Mouse (Mus musculus): ENCODE measurements around the gene Mcoln1. TPM values are rescaled to one million over a fixed set of nuclear protein-coding genes. Genes with fewer than 3 reads are reported as not detected.

Gene Mcoln1
- polyA plus RNA-seq, 1 experiment from 2014 or later: 36.8 TPM

DNA sequence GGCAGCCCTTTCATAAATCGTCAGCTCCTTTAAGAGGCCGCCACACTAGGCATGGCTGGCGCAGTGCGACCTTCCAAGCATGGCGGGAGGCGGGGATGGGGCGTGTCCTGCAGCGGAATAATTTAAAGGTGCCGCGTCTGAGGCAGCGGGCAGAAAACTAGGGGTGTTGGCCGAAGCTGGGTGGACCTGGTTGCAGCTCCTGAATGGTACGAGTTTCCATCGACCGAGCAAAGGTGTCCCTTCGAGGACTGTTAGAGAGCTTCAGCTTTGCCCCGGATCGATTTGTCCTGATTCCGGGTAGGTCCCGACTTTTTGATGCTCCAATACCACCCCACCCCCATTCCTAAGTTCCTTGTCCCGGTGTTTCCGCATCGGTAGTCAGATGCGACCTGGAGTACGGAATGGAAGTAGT lies 15.0 kb downstream of the Mcoln1 start, which contains the start of gene Pnpla6:
Pnpla6 (plus strand) TSS at position 125 of the 412 bp plus-strand sequence.
- H3K4me2 ChIP-seq (replicated peaks; ENCODE audit: low read depth, low read length): peak within 1 kb of the TSS; percentile 84
- H3K9ac ChIP-seq (ENCODE audit: low read depth, low read length): peak within 1 kb of the TSS; percentile 48
- 0 out of 2 replicates have a peak, but pooled peaks cover 2% of the 10 kb centered on the region for H3K4me1 ChIP-seq (replicated peaks; ENCODE audit: control insufficient read depth, insufficient read depth, low read length)
- peak within 1 kb of the TSS; percentile 49 for H3K4me3 ChIP-seq (ENCODE audit: low read depth, low read length)
- H3K27me3 ChIP-seq (ENCODE audit: control insufficient read depth, insufficient read depth, low read length): no peaks in the 10 kb centered on the region
- no peaks in the 10 kb centered on the region for H3K9me3 ChIP-seq (ENCODE audit: control insufficient read depth, low read length)
- DNase-seq (ENCODE audit: low spot score) (peak; percentile 88), ATAC-seq (ENCODE audit: low FRiP score) (peak; percentile 73)
- WGBS: under 1% methylated on average over 25 of the region's 25 CpGs
- 0 out of 2 replicates have a peak, but pooled peaks cover 3% of the 10 kb centered on the region for H3K36me3 ChIP-seq (ENCODE audit: control insufficient read depth, insufficient read depth, low read length)
- peak within 1 kb of the TSS; percentile 19; the same call in 1 of the 2 replicates for H3K27ac ChIP-seq (ENCODE audit: low read depth, low read length)

DNA sequence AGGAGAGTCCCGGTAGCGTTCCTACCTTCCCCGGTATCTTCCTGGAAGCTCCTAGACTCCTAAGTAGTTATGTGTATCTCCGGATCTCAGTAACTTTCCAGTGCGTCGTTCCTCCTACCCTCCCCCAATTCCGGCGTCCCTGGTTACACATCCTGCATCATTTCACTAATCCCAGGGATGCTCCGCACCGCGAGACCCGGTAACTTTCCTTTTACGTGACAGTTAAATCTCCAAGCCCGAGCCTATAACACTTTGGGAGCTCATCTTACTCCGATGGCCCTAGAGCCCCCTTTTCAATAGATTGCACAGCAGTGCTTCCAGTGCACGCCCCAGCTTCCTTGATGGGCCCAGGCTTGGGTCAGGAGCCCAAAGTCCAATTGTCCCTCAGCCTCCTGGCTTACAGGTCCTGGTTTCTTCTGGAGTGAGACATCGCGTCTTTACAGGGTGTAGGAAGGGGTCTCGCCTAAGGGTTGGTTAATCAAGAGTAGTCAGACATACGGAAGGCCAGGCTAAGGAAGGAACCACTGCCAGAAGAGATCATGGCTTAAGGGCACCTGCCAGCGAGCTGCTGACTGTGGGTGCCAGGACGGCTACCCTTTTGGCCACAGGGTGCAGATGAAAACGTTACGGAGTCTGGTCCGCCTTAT lies 15.6 kb downstream of the Mcoln1 start:
- under 1% methylated on average over 25 of the region's 25 CpGs for WGBS
- DNase-seq (ENCODE audit: low spot score) (peak; percentile 61), ATAC-seq (ENCODE audit: low FRiP score) (peak; percentile 16; the same call in 1 of the 2 replicates)
- Histone ChIP-seq H3K36me3 (ENCODE audit: control insufficient read depth, insufficient read depth, low read length) (0 out of 2 replicates have a peak, but pooled peaks cover 3% of the 10 kb centered on the region), H3K27me3 (ENCODE audit: control insufficient read depth, insufficient read depth, low read length) (no peaks in the 10 kb centered on the region), H3K4me1 (replicated peaks; ENCODE audit: control insufficient read depth, insufficient read depth, low read length) (0 out of 2 replicates have a peak, but pooled peaks cover 2% of the 10 kb centered on the region), H3K9ac (ENCODE audit: low read depth, low read length) (peak overlapping the region; percentile 48), H3K27ac (ENCODE audit: low read depth, low read length) (peak overlapping the region; percentile 10; the same call in 1 of the 2 replicates), H3K4me2 (replicated peaks; ENCODE audit: low read depth, low read length) (peak overlapping the region; percentile 84), H3K4me3 (ENCODE audit: low read depth, low read length) (peak overlapping the region; percentile 49), H3K9me3 (ENCODE audit: control insufficient read depth, low read length) (no peaks in the 10 kb centered on the region)

DNA sequence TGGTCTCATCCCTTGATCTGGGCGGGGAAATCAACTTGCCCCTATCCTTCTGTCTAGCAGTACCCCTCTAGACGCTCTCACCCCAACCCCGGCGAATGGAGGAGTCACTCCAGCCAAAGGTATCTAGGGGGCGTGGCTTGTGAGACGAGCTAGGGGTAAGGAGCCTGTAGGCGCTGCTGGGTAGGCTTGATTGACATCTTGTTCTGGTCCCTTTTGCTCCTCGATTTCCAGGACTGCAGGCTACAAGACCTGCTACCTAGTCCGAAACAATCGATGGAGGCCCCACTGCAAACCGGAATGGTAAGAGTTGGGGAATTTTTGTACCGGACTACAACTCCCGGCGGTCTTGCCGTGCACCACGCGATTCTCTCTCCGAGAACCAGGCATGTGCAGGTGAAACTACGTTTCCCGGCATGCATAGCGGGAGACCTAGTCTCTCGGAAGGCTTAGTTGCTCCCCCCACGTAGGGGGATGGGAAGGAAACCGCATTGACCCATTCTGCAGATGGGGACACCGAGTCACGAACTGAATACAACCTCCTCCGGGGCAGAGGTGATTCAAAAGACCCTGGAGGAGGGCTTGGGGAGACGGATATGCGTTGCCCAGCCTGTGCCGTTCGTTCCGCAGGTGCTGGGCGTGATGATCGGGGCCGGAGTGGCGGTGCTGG lies 16.3 kb downstream of the Mcoln1 start:
- 0 out of 2 replicates have a peak, but pooled peaks cover 3% of the 10 kb centered on the region for H3K36me3 ChIP-seq (ENCODE audit: control insufficient read depth, insufficient read depth, low read length)
- peak; percentile 93 for DNase-seq (ENCODE audit: low spot score)
- H3K9ac ChIP-seq (ENCODE audit: low read depth, low read length): peak overlapping the region; percentile 48
- WGBS: 1% methylated on average over 36 of the region's 36 CpGs
- peak; percentile 90 for ATAC-seq (ENCODE audit: low FRiP score)
- peak overlapping the region; percentile 49 for H3K4me3 ChIP-seq (ENCODE audit: low read depth, low read length)
- no peaks in the 10 kb centered on the region for H3K27me3 ChIP-seq (ENCODE audit: control insufficient read depth, insufficient read depth, low read length)
- H3K4me2 ChIP-seq (replicated peaks; ENCODE audit: low read depth, low read length): peak overlapping the region; percentile 84
- H3K4me1 ChIP-seq (replicated peaks; ENCODE audit: control insufficient read depth, insufficient read depth, low read length): 0 out of 2 replicates have a peak, but pooled peaks cover 2% of the 10 kb centered on the region
- H3K9me3 ChIP-seq (ENCODE audit: control insufficient read depth, low read length): no peaks in the 10 kb centered on the region
- no peak overlapping the region for H3K27ac ChIP-seq (ENCODE audit: low read depth, low read length)

DNA sequence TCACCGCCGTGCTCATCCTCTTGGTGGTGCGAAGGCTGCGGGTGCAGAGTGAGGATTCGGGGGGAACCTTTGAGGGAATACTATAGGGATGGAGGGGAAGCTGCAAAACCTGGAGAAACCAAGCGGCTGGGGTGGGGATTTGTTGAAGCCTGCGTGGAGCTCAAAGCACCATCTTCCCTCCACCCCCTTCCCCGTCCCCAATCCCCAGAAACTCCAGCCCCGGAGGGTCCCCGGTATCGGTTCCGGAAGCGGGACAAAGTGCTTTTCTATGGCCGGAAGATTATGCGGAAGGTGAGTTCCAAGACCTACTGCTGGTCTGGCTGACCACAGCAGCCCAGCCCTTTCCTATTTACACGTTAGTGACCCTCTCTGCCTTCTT lies 16.8 kb downstream of the Mcoln1 start:
- Histone ChIP-seq H3K4me1 (replicated peaks; ENCODE audit: control insufficient read depth, insufficient read depth, low read length) (0 out of 2 replicates have a peak, but pooled peaks cover 2% of the 10 kb centered on the region), H3K9ac (ENCODE audit: low read depth, low read length) (peak overlapping the region; percentile 48; the same call in 1 of the 2 replicates), H3K9me3 (ENCODE audit: control insufficient read depth, low read length) (no peaks in the 10 kb centered on the region), H3K36me3 (ENCODE audit: control insufficient read depth, insufficient read depth, low read length) (0 out of 2 replicates have a peak, but pooled peaks cover 1% of the 10 kb centered on the region), H3K4me3 (ENCODE audit: low read depth, low read length) (peak overlapping the region; percentile 49), H3K27me3 (ENCODE audit: control insufficient read depth, insufficient read depth, low read length) (no peaks in the 10 kb centered on the region), H3K4me2 (replicated peaks; ENCODE audit: low read depth, low read length) (peak overlapping the region; percentile 84), H3K27ac (ENCODE audit: low read depth, low read length) (no peak overlapping the region)
- 8% methylated on average over 16 of the region's 16 CpGs for WGBS
- no peak for DNase-seq (ENCODE audit: low spot score)
- ATAC-seq (ENCODE audit: low FRiP score): 0 out of 2 replicates have a peak, but pooled peaks have one; percentile 0

DNA sequence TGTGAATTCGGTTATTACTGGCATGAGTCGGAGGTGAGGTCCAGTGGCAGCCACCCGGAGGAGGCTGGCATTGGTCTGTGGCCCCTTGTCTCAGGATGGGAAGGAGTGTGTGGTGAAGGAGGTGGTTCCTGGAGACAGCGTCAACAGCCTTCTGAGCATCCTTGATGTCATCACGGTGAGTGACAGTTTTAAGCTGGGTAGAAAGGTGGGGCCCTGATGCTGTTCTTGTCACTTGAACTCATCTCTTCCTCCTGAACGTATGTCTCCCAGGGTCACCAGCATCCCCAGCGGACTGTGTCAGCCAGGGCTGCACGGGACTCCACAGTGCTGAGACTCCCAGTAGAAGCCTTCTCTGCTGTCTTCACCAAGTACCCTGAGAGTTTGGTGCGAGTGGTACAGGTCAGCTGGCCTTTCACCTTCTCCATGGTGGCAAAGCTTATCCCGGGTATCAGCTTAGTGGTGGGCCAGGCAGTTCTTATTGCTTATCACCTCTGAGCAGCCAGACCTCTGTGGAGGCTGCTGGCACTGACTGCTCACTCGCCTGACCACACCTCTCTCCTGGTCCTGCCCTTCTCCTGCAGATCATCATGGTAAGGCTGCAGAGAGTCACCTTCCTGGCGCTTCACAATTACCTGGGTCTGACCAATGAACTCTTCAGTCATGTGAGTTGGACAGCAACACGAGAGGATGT lies 21.9 kb downstream of the Mcoln1 start:
- no peaks in the 10 kb centered on the region for H3K4me1 ChIP-seq (replicated peaks; ENCODE audit: control insufficient read depth, insufficient read depth, low read length)
- no peaks in the 10 kb centered on the region for H3K9me3 ChIP-seq (ENCODE audit: control insufficient read depth, low read length)
- H3K9ac ChIP-seq (ENCODE audit: low read depth, low read length): no peak overlapping the region
- 91% methylated on average over 13 of the region's 13 CpGs for WGBS
- H3K4me2 ChIP-seq (replicated peaks; ENCODE audit: low read depth, low read length): no peak overlapping the region
- peaks cover 5% of the 10 kb centered on the region; the same call in 1 of the 2 replicates for H3K36me3 ChIP-seq (ENCODE audit: control insufficient read depth, insufficient read depth, low read length)
- H3K27ac ChIP-seq (ENCODE audit: low read depth, low read length): no peak overlapping the region
- no peak for ATAC-seq (ENCODE audit: low FRiP score)
- DNase-seq (ENCODE audit: low spot score): no peak
- H3K4me3 ChIP-seq (ENCODE audit: low read depth, low read length): no peak overlapping the region
- no peaks in the 10 kb centered on the region for H3K27me3 ChIP-seq (ENCODE audit: control insufficient read depth, insufficient read depth, low read length)

DNA sequence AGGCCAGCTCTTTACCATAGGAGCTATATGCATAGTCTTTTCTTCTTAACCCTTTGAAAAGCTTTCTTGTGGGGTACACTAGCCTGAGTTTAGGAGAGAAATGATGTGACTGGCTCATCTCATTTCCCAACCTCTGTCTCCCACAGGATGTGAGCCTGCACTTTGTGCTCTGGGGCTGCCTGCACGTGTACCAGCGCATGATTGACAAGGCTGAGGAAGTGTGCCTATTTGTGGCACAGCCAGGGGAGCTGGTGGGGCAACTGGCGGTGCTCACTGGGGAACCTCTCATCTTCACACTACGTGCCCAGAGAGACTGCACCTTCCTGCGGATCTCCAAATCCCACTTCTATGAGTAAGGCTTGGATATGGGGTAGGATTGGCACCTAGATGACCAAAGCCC lies 30.6 kb downstream of the Mcoln1 start:
- WGBS: 85% methylated on average over 5 of the region's 5 CpGs
- H3K9ac ChIP-seq (ENCODE audit: low read depth, low read length): no peak overlapping the region
- DNase-seq (ENCODE audit: low spot score) (no peak), ATAC-seq (ENCODE audit: low FRiP score) (no peak)
- no peak overlapping the region for H3K4me2 ChIP-seq (replicated peaks; ENCODE audit: low read depth, low read length)
- no peak overlapping the region for H3K27ac ChIP-seq (ENCODE audit: low read depth, low read length)
- H3K36me3 ChIP-seq (ENCODE audit: control insufficient read depth, insufficient read depth, low read length): peaks cover 2% of the 10 kb centered on the region; the same call in 1 of the 2 replicates
- no peaks in the 10 kb centered on the region for H3K27me3 ChIP-seq (ENCODE audit: control insufficient read depth, insufficient read depth, low read length)
- H3K4me3 ChIP-seq (ENCODE audit: low read depth, low read length): no peak overlapping the region
- H3K4me1 ChIP-seq (replicated peaks; ENCODE audit: control insufficient read depth, insufficient read depth, low read length): no peaks in the 10 kb centered on the region
- H3K9me3 ChIP-seq (ENCODE audit: control insufficient read depth, low read length): no peaks in the 10 kb centered on the region

DNA sequence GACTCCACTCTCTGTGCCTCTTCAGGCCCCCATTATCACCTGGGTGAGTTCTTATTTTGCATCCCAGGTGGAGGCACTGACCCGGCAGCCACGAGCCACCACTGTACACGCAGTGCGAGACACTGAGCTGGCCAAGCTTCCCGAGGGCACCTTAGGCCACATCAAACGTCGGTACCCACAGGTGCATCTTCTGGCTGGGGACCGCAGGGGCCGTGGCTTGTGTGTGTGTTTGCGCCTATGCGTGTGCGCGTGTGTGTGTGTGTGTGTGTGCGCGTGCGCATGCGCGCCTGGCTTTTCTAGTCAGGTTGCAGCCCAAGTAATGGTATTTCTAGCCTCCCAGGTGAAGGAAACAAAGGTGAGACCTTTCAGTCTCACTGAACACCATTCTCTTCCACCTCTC lies 31.7 kb downstream of the Mcoln1 start:
- Histone ChIP-seq H3K4me3 (ENCODE audit: low read depth, low read length) (no peak overlapping the region), H3K4me1 (replicated peaks; ENCODE audit: control insufficient read depth, insufficient read depth, low read length) (no peaks in the 10 kb centered on the region), H3K27me3 (ENCODE audit: control insufficient read depth, insufficient read depth, low read length) (no peaks in the 10 kb centered on the region), H3K27ac (ENCODE audit: low read depth, low read length) (no peak overlapping the region), H3K4me2 (replicated peaks; ENCODE audit: low read depth, low read length) (no peak overlapping the region), H3K9ac (ENCODE audit: low read depth, low read length) (no peak overlapping the region), H3K36me3 (ENCODE audit: control insufficient read depth, insufficient read depth, low read length) (no peaks in the 10 kb centered on the region; the same call in 1 of the 2 replicates), H3K9me3 (ENCODE audit: control insufficient read depth, low read length) (no peaks in the 10 kb centered on the region)
- WGBS: 98% methylated on average over 18 of the region's 18 CpGs
- no peak for ATAC-seq (ENCODE audit: low FRiP score)
- DNase-seq (ENCODE audit: low spot score): no peak

DNA sequence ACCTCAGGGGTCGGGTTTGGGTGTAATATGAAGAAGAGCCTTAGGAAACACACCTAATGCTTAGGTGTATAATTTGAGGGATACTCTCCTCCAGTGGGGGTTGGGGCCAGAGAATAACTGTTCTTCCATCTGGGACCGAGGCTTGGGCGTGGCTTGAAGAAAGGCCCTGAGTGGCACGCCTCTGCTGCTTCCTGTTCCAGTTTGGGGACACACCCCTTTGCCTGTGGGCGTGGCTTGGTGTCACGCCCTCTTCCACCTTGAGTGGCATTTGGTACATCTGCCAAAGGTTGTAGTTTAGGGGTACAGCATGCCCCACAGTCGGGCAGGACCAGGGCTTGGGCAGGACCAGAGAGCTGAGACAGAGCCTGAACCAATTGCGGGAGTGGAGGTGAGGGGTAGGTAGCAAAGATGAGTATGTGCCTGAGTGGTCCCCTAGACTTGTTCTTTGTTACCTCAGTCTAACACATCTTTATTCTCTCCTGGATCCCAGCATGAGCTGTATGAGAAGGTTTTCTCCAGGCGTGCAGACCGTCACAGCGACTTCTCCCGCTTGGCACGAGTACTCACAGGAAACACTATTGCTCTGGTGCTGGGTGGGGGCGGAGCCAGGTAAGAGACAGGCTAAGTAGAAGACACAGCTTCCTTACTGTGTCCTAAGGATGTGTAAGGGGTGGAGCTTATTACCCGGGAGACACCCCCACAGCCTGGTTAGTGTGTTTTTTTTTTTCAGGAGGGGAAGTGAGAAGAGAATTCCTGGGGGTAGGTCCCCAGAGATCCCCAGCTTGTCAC lies 36.0 kb downstream of the Mcoln1 start:
- no peak for DNase-seq (ENCODE audit: low spot score)
- Histone ChIP-seq H3K9ac (ENCODE audit: low read depth, low read length) (no peak overlapping the region), H3K9me3 (ENCODE audit: control insufficient read depth, low read length) (no peaks in the 10 kb centered on the region), H3K27ac (ENCODE audit: low read depth, low read length) (no peak overlapping the region), H3K36me3 (ENCODE audit: control insufficient read depth, insufficient read depth, low read length) (no peaks in the 10 kb centered on the region), H3K4me3 (ENCODE audit: low read depth, low read length) (no peak overlapping the region), H3K4me1 (replicated peaks; ENCODE audit: control insufficient read depth, insufficient read depth, low read length) (no peaks in the 10 kb centered on the region), H3K4me2 (replicated peaks; ENCODE audit: low read depth, low read length) (no peak overlapping the region), H3K27me3 (ENCODE audit: control insufficient read depth, insufficient read depth, low read length) (no peaks in the 10 kb centered on the region)
- ATAC-seq (ENCODE audit: low FRiP score): 0 out of 2 replicates have a peak, but pooled peaks have one; percentile 19
- 67% methylated on average over 15 of the region's 15 CpGs for WGBS
